Comparison of ENCODE assay signal across 8 mouse cellular contexts in the genomic region with DNA sequence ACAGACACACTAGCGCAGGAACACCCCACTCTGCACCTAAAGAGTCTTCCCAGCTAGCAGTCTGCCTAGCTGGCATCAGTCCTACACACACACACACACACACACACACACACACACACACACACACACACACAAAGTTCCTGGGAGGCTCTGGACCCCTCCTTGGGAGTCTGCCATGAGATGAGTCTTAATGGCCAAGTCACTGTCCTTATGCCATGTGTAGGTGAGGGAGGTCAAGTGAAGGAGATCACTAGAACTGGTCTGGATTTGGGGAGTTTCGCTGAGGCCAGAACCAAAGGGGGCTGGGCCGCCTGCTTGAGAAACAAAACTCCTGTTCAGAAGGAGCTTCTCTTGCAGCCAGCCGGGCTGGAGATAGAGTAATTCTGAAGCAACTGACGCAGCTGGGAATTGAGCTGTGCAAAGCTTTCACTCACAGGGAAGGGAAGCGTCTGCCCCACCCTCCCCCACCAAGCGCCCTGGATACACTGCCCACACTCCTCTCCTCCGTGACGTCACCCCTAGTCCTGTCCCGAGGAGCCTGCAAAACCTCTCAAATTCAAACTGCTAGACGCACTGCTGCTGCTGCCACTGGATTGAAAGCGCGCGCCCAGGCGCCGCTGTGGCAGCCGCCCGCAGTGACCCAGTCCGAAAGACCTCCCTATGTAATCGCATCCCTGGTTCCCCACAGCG. TPM values are rescaled to one million over a fixed set of nuclear protein-coding genes. Genes with fewer than 3 reads are reported as not detected.
A peak's percentile ranks its signal among the peaks of the same experiment; 100 is the strongest.
DNase-seq lines count a peak whose midpoint lies in the region; ATAC-seq and TF ChIP-seq lines count a peak whose summit lies in the region.

No protein-coding gene starts in this region.

- no peak for TF ChIP-seq EP300 in heart, postnatal 0 days (IDR thresholded peaks at IDR 0.05; ENCODE audit: low read depth)

- H3K27me3 ChIP-seq in forebrain, embryonic 14.5 days (replicated peaks; ENCODE audit: control insufficient read depth, insufficient read depth, low read length), result no peaks in the 10 kb centered on the region
- H3K27me3 ChIP-seq in heart, postnatal 0 days (ENCODE audit: control insufficient read depth, insufficient read depth, low read length), result no peaks in the 10 kb centered on the region
- peaks cover 9% of the 10 kb centered on the region; the same call in 1 of the 2 replicates for H3K27me3 ChIP-seq in midbrain, embryonic 10.5 days (ENCODE audit: low read depth, poor library complexity, severe bottlenecking)

- no peaks in the 10 kb centered on the region for H3K9me3 ChIP-seq in forebrain, embryonic 14.5 days (replicated peaks; ENCODE audit: control insufficient read depth, low read length)
- no peaks in the 10 kb centered on the region for H3K9me3 ChIP-seq in heart, postnatal 0 days (replicated peaks; ENCODE audit: control insufficient read depth, low read length)
- no peaks in the 10 kb centered on the region for H3K9me3 ChIP-seq in midbrain, embryonic 10.5 days (replicated peaks)

- DNase-seq in ES-CJ7 (ENCODE audit: low read depth, low spot score), result peak; percentile 32
- DNase-seq in forebrain, embryonic 14.5 days (ENCODE audit: low spot score), result peak; percentile 75
- peak; percentile 24 for DNase-seq in heart, postnatal 0 days (ENCODE audit: low spot score)
- peak; percentile 52 to 69 for DNase-seq in layer of hippocampus, postnatal 14 days (ENCODE audit: low spot score in 2 of 2)
- DNase-seq in midbrain, embryonic 10.5 days (ENCODE audit: low spot score), result peak; percentile 59
- DNase-seq in telencephalon, adult 2 months (ENCODE audit: low read depth, low spot score), result peak; percentile 72
- no peak for DNase-seq in urinary bladder, postnatal 25 days (ENCODE audit: low spot score)

- TF ChIP-seq CTCF in heart, postnatal 0 days (IDR thresholded peaks at IDR 0.05; ENCODE audit: low read depth), result no peak

- ATAC-seq in cerebellum, adult (ENCODE audit: insufficient number of reproducible peaks, low FRiP score, low TSS enrichment), result peak; percentile 84
- ATAC-seq in forebrain, embryonic 14.5 days, result peak; percentile 81
- ATAC-seq in heart, postnatal 0 days (ENCODE audit: insufficient read depth, low read depth), result peak; percentile 74

- H3K4me1 ChIP-seq in forebrain, embryonic 14.5 days (ENCODE audit: control insufficient read depth, insufficient read depth, low read length), result no peaks in the 10 kb centered on the region
- H3K4me1 ChIP-seq in heart, postnatal 0 days (ENCODE audit: control insufficient read depth, insufficient read depth), result no peaks in the 10 kb centered on the region
- peaks cover 13% of the 10 kb centered on the region; the same call in 1 of the 2 replicates for H3K4me1 ChIP-seq in midbrain, embryonic 10.5 days

- H3K4me2 ChIP-seq in forebrain, embryonic 14.5 days (ENCODE audit: low read length), result peak overlapping the region; percentile 55
- peak overlapping the region; percentile 72 for H3K4me2 ChIP-seq in heart, postnatal 0 days (ENCODE audit: low read depth, low read length)

- peak overlapping the region; percentile 44 for H3K27ac ChIP-seq in forebrain, embryonic 14.5 days (ENCODE audit: low read depth, low read length)
- no peak overlapping the region for H3K27ac ChIP-seq in heart, postnatal 0 days (ENCODE audit: low read depth)
- H3K27ac ChIP-seq in midbrain, embryonic 10.5 days (replicated peaks), result peak overlapping the region; percentile 77

- H3K36me3 ChIP-seq in forebrain, embryonic 14.5 days (ENCODE audit: control insufficient read depth, insufficient read depth, low read length), result no peaks in the 10 kb centered on the region
- no peaks in the 10 kb centered on the region for H3K36me3 ChIP-seq in heart, postnatal 0 days (replicated peaks; ENCODE audit: control insufficient read depth, insufficient read depth, low read length)
- H3K36me3 ChIP-seq in midbrain, embryonic 10.5 days, result no peaks in the 10 kb centered on the region

- peak overlapping the region; percentile 37 for H3K4me3 ChIP-seq in forebrain, embryonic 14.5 days (ENCODE audit: low read depth, low read length)
- H3K4me3 ChIP-seq in heart, postnatal 0 days (ENCODE audit: low read depth, low read length), result peak overlapping the region; percentile 47
- H3K4me3 ChIP-seq in midbrain, embryonic 10.5 days, result peak overlapping the region; percentile 54

- 14% methylated on average over 21 of the region's 21 CpGs for WGBS in forebrain, embryonic 14.5 days
- 6% methylated on average over 20 of the region's 21 CpGs for WGBS in heart, postnatal 0 days
- 20% methylated on average over 20 of the region's 21 CpGs for WGBS in midbrain, embryonic 10.5 days

- H3K9ac ChIP-seq in forebrain, embryonic 14.5 days (ENCODE audit: low read length), result peak overlapping the region; percentile 55
- H3K9ac ChIP-seq in heart, postnatal 0 days (replicated peaks; ENCODE audit: low read depth, low read length), result no peak overlapping the region

RNA-seq across cellular contexts. Expression of gene Slitrk2, which starts 3.5 kb away (rescaled TPM):
- 9.8 and 14.0 TPM in 2 replicates for polyA plus RNA-seq in forebrain, embryonic 14.5 days (2014; fragmentation: Nextera tagmentation; extraction: Ambion mirVana)
- 0.08 TPM in 1 of 2 replicates, not detected in the other for total RNA-seq in heart, postnatal 0 days (2014; rRNA removed; ENCODE audit: low replicate concordance)
- 0.14 and 0.18 TPM in 2 replicates for polyA plus RNA-seq in heart, postnatal 0 days (2015; fragmentation: Nextera tagmentation; extraction: Ambion mirVana)
- total RNA-seq in layer of hippocampus, postnatal 14 days (2021), result 10 to 100 TPM; 32.0 to 33.3 TPM
- 2.1 and 3.0 TPM in 2 replicates for polyA plus RNA-seq in midbrain, embryonic 10.5 days (2016; fragmentation: Nextera tagmentation; extraction: Ambion mirVana)
